In the genomic region with DNA sequence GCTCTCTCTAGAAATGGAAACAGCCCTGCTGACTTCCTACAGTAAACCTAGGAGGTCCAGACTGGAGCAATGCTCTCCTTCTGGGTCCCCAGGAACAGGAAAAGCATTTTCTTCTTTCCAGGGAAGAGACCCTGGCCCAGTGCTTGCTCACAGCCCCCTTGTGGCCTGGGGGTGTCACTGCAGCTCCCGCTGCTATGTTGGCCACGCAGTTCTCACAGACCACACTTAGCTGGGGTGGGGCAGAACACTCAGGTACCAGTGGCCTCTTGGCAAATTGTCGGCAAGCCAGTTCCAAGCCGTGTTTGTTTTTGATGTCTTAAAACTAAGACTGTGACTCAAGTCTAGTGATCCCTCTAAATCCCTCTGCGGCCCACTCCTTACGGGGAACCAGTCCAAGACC, we compare ENCODE assay signal across 8 mouse cellular contexts. TPM values are rescaled to one million over a fixed set of nuclear protein-coding genes. Genes with fewer than 3 reads are reported as not detected.
DNase-seq lines count a peak whose midpoint lies in the region; ATAC-seq lines count a peak whose summit lies in the region.

No protein-coding gene starts in this region.

- H3K9ac ChIP-seq in hindbrain, embryonic 15.5 days, result peak overlapping the region; percentile 70; the same call in 1 of the 2 replicates

- peaks cover 51% of the 10 kb centered on the region for H3K4me1 ChIP-seq in hindbrain, embryonic 15.5 days (replicated peaks)

- intact Hi-C loops in left cerebral cortex, postnatal 10 days (cut with DNase I), result loop anchor here (5.0 kb wide), 2 partner anchors 70 to 150 kb away; partner anchors contain the start of gene Selenon

- no peak for ATAC-seq in hindbrain, embryonic 15.5 days (ENCODE audit: low FRiP score, low read depth)
- peak; percentile 61 for ATAC-seq in megakaryocyte, adult 5-6 weeks (ENCODE audit: poor library complexity, severe bottlenecking)

- H3K4me3 ChIP-seq in hindbrain, embryonic 15.5 days, result peak overlapping the region; percentile 70

- H3K4me2 ChIP-seq in hindbrain, embryonic 15.5 days, result peak overlapping the region; percentile 99

- H3K27ac ChIP-seq in hindbrain, embryonic 15.5 days (replicated peaks), result no peak overlapping the region; the same call in none of the 2 replicates

- peak; percentile 88 for DNase-seq in ZHBTc4 (ENCODE audit: low read depth, low spot score)
- DNase-seq in cerebellum, postnatal 4 days (ENCODE audit: low spot score in 2 of 2), result peak; percentile 75 to 82
- peak; percentile 37 to 38 for DNase-seq in gastrocnemius, adult 8-10 months (ENCODE audit: low spot score in 2 of 2)
- DNase-seq in left cerebral cortex, postnatal 10 days (ENCODE audit: extremely low spot score in 1 of 2, low spot score in 2 of 2), result peak; percentile 45 to 82
- peak; percentile 74 for DNase-seq in right cerebral cortex, postnatal 14 days
- peak; percentile 60 to 73 for DNase-seq in urinary bladder, postnatal 4 days (ENCODE audit: low spot score in 2 of 2)

- no peaks in the 10 kb centered on the region for H3K9me3 ChIP-seq in hindbrain, embryonic 15.5 days

- H3K36me3 ChIP-seq in hindbrain, embryonic 15.5 days, result no peaks in the 10 kb centered on the region

- WGBS in hindbrain, embryonic 15.5 days, result 27% methylated on average over 6 of the region's 6 CpGs

- no peaks in the 10 kb centered on the region for H3K27me3 ChIP-seq in hindbrain, embryonic 15.5 days

RNA-seq across cellular contexts. Expression of gene Man1c1, which starts 2.2 kb away (rescaled TPM):
- total RNA-seq in gastrocnemius, adult 8-10 months (2022), result 1 to 10 TPM; 1.8 to 2.7 (median 2.1) TPM
- polyA plus RNA-seq in hindbrain, embryonic 15.5 days (2015; fragmentation: Nextera tagmentation; extraction: Ambion mirVana), result 5.8 and 6.1 TPM in 2 replicates
- 10 to 100 TPM; 19.9 to 20.1 TPM for total RNA-seq in left cerebral cortex, postnatal 10 days (2021)
- 28.0 and 33.1 TPM in 2 replicates for total RNA-seq in megakaryocyte, adult 5-6 weeks (2015)
- 14.1 and 16.9 TPM in 2 replicates for total RNA-seq in megakaryocyte, adult 5-6 weeks (2017)

Comparison
In these comparisons a context has a peak if more than half of its experiments do, and no peak if none do; other contexts are left out.
1. DNase-seq: peak in every context shown above with its lines; median percentile 88 in ZHBTc4; 78 in cerebellum, postnatal 4 days; 74 in right cerebral cortex, postnatal 14 days; 66 in urinary bladder, postnatal 4 days; 64 in left cerebral cortex, postnatal 10 days; 38 in gastrocnemius, adult 8-10 months.
2. RNA of gene Man1c1, which starts 2.2 kb away (total RNA-seq): 14.1 to 33.1 TPM in megakaryocyte, adult 5-6 weeks and 19.9 to 20.1 TPM in left cerebral cortex, postnatal 10 days; 1.8 to 2.7 TPM in gastrocnemius, adult 8-10 months; every median in the first group is over 4 times any median in the second.